Mouse (Mus musculus) lung, postnatal 0 days (tissue): ENCODE data around the gene Dusp5. TPM values are rescaled to one million over a fixed set of nuclear protein-coding genes. Genes with fewer than 3 reads are reported as not detected.
A peak's percentile ranks its signal among the peaks of the same experiment; 100 is the strongest.

Source experiments
- ATAC-seq: fragments of 200-750 bp; cut with Nextera tagmentation; 2 replicates; pipeline ENCODE4 v1.8.0; 2017; ENCODE audit warnings: moderate library complexity
- DNase-seq: peaks from one replicate; pipeline ENCODE4 v3.0.0-alpha.2; 2016; ENCODE audit warnings: low spot score
- H3K27ac ChIP-seq: fragments of 300-500 bp; sonication (generic); 2 replicates; pipeline ENCODE4 v1.5.1; 2014; ENCODE audit warnings: antibody characterized with exemption, mild to moderate bottlenecking, low read length, mixed read lengths
- H3K27me3 ChIP-seq: fragments of 300-500 bp; sonication (generic); replicated peaks from 2 replicates; pipeline ENCODE4 v1.6.1; 2014; ENCODE audit warnings: low read length, mixed read lengths; ENCODE audit not compliant: insufficient read depth
- H3K36me3 ChIP-seq: fragments of 300-500 bp; sonication (generic); 2 replicates; pipeline ENCODE4 v1.6.1; 2014; ENCODE audit warnings: low read length, mixed read lengths; ENCODE audit not compliant: insufficient read depth
- H3K4me1 ChIP-seq: fragments of 300-500 bp; sonication (generic); 2 replicates; pipeline ENCODE4 v1.6.1; 2014; ENCODE audit warnings: antibody characterized with exemption, low read depth, low read length, mixed read lengths; ENCODE audit not compliant: insufficient read depth
- H3K4me2 ChIP-seq: fragments of 300-500 bp; sonication (generic); replicated peaks from 2 replicates; pipeline ENCODE4 v1.6.1; 2014; ENCODE audit warnings: low read depth, mild to moderate bottlenecking, low read length, moderate library complexity, mixed read lengths
- H3K4me3 ChIP-seq: fragments of 300-500 bp; sonication (generic); 2 replicates; pipeline ENCODE4 v1.5.1; 2014; ENCODE audit warnings: low read depth, low read length
- H3K9ac ChIP-seq: fragments of 300-500 bp; sonication (generic); replicated peaks from 2 replicates; pipeline ENCODE4 v1.6.1; 2014; ENCODE audit warnings: low read depth, mild to moderate bottlenecking
- H3K9me3 ChIP-seq: fragments of 300-500 bp; sonication (generic); 2 replicates; pipeline ENCODE4 v1.6.1; 2016; ENCODE audit warnings: low read length, mixed read lengths
- CTCF ChIP-seq: IDR thresholded peaks from 2 replicates; pipeline ENCODE4 v1.5.1; 2016; ENCODE audit warnings: antibody characterized with exemption, mild to moderate bottlenecking
- EP300 ChIP-seq: IDR thresholded peaks from 2 replicates; pipeline ENCODE4 v1.6.1; 2016; ENCODE audit warnings: antibody characterized with exemption, mild to moderate bottlenecking, control low read depth
- WGBS: fragments of 180-500 bp; shearing (Covaris S2); extraction: QIAGEN DNeasy Blood & Tissue Kit; methylation state at CpG from one replicate; pipeline ENCODE4 v1.1.7; 2014; 5-methylcytosine and 5-hydroxymethylcytosine counted together
- polyA plus RNA-seq: library from polyadenylated mRNA; unstranded; fragments of >200 nt; fragmentation: Nextera tagmentation; extraction: Ambion mirVana; gene quantifications from 2 replicates; pipeline ENCODE4 v1.2.1, GENCODE M21; 2015

Dusp5 gene
- polyA plus RNA-seq, 1 experiment from 2014 or later: 10.6 TPM

DNA sequence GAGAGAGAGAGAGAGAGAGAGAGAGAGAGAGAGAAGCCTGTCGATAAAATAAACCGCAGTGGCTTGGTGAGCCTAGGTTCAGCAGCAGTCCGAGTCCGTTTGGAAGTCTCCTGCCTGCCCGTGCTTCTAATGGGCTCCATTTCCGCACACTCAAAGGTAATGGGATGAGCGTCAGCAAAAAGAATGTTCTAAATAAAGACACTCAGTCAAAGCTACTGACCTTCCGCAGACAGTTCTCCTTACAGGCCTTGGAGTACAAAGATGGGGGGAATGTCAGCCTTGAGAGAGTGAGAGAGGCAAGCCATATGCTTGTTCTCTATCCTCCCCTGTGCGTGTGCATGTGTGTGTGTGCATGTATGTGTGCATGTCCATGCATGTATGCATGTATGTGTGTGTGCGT lies 23.2 kb upstream of the Dusp5 start:
- H3K9me3 ChIP-seq: no peaks in the 10 kb centered on the region
- no peak overlapping the region for H3K4me2 ChIP-seq
- no peaks in the 10 kb centered on the region for H3K36me3 ChIP-seq
- DNase-seq: no peak
- H3K4me1 ChIP-seq: 0 out of 2 replicates have a peak, but pooled peaks cover 2% of the 10 kb centered on the region
- 58% methylated on average over 10 of the region's 10 CpGs for WGBS
- ATAC-seq: no peak
- no peak overlapping the region for H3K9ac ChIP-seq
- H3K4me3 ChIP-seq: no peak overlapping the region
- no peaks in the 10 kb centered on the region for H3K27me3 ChIP-seq
- H3K27ac ChIP-seq: no peak overlapping the region
- TF ChIP-seq EP300 (no peak), CTCF (no peak)

DNA sequence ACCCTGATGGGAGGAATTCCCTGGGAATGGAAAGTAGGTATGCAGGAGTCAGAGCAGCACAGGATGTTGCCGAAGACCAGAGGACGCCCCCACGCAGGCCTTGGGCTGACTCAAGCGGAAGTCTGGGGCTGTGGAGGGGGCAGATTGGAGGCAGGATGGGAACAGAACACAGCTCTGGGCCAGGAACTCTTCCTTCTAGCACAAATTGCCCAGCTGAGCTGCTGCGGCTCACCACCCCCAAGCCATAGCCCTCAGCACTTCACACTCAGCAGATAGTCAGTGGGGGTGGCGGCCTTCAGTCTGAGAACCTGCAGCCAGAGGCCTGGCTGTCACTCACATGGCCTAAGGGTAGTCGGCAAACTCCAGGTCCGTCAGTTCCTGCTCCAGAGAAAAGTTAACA lies 21.4 kb upstream of the Dusp5 start:
- Histone ChIP-seq H3K9me3 (no peaks in the 10 kb centered on the region), H3K36me3 (no peaks in the 10 kb centered on the region), H3K27me3 (no peaks in the 10 kb centered on the region), H3K4me1 (0 out of 2 replicates have a peak, but pooled peaks cover 2% of the 10 kb centered on the region), H3K4me2 (no peak overlapping the region), H3K9ac (no peak overlapping the region), H3K27ac (no peak overlapping the region), H3K4me3 (no peak overlapping the region)
- 49% methylated on average over 8 of the region's 8 CpGs for WGBS
- TF ChIP-seq EP300: no peak
- no peak for TF ChIP-seq CTCF
- ATAC-seq (peak; percentile 54; the same call in 1 of the 2 replicates), DNase-seq (peak; percentile 34)

DNA sequence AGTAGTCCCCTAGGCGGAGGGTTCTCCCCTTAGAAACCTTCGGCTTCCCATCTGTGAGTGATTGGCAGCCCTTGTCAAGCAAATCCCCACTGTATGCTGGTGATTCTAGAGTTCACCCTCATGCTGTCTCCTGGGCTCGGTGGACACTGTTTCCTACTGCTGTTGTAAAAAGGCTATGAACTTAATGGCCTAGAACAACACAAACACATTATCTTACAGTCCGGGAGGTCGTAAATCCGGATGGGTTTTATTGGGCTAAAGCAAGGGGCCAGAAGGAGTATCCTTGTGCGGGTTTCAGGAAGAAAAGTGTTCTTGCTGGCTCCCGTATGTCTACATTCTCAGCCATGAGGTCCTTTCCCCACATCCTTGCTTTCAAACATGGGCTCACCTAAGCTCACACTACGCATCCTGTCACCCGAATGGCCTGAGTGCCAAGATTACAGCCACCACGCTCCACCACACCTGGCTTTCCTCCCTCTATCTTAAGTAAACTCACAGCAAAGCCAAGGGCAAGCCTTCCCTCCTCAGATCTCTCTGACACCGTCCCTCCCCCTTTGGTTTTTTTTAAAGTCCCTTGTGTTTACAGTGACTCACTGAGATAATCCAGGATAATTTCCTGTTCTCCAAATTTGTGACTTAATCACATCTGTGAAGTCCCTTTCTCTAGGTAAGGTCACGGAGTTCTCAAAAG lies 17.5 kb upstream of the Dusp5 start:
- ATAC-seq: peak; percentile 50
- no peak overlapping the region for H3K27ac ChIP-seq

DNA sequence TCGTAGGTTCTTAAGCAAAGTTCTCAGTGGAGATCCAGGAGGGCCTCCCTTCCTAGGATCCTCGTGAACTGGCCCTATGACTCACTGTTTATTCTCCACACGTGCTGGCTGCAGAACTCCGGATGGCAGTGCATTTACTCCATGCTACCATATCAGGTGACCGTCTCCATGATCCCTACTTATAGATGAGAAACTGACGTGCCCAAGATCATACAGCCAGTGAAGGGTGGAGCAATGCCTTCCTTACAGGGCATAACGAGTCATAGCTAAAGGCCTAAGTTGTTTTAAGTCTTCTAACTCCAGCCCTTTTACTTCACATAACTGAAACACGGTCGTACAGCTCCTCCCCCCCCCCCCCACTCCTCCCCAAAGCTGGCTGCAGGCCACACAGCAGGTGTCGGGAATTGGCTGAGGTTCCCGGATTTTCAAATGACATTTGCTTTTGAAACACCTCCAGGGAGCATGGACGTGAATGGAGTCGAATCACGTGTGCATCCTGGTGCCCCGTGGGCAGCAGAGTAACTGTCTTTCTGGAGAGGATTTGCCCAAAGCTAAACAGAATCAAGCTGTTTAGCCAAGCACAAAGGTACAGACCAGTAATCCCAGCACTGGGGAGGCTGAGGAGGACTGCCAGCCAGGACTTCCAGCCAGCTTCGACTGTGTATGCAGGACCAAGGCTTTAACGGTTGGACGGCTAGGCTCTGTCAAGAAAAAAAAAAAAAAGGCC lies 11.4 kb upstream of the Dusp5 start:
- 0 out of 2 replicates have a peak, but pooled peaks cover 2% of the 10 kb centered on the region for H3K4me1 ChIP-seq
- DNase-seq (no peak), ATAC-seq (peak; percentile 57; the same call in 1 of the 2 replicates)
- no peak overlapping the region for H3K9ac ChIP-seq
- TF ChIP-seq CTCF (no peak), EP300 (no peak)
- H3K27me3 ChIP-seq: no peaks in the 10 kb centered on the region
- 24% methylated on average over 18 of the region's 18 CpGs for WGBS
- H3K4me2 ChIP-seq: no peak overlapping the region
- H3K36me3 ChIP-seq: no peaks in the 10 kb centered on the region
- no peaks in the 10 kb centered on the region for H3K9me3 ChIP-seq
- no peak overlapping the region for H3K4me3 ChIP-seq
- no peak overlapping the region for H3K27ac ChIP-seq

More for the DNA sequence above, 17.5 kb upstream of the Dusp5 start:
- TF ChIP-seq CTCF (no peak), EP300 (no peak)
- H3K9me3 ChIP-seq: no peaks in the 10 kb centered on the region
- DNase-seq: peak; percentile 30
- H3K4me1 ChIP-seq: 0 out of 2 replicates have a peak, but pooled peaks cover 2% of the 10 kb centered on the region
- H3K4me2 ChIP-seq: no peak overlapping the region
- no peaks in the 10 kb centered on the region for H3K27me3 ChIP-seq
- H3K36me3 ChIP-seq: no peaks in the 10 kb centered on the region
- H3K4me3 ChIP-seq: no peak overlapping the region
- H3K9ac ChIP-seq: no peak overlapping the region
- 34% methylated on average over 13 of the region's 13 CpGs for WGBS

DNA sequence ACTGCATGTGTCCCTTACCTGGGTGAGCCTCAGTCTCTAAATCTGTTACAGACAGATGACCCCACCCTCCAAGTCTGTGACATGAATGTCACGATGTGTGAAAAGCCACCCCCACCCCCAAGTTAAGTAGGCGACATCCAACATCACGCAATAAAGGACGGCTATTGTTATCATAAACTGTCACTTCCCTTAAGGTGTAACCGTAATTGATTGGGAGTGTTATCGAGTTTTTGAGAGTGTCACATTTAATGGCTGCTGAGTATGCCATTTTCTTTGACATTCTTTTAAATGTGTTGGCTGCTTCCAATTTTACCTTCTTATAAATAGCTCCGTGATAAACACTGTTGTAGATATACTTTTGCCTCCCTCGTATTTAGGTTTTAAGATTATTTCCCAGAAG lies 9.4 kb upstream of the Dusp5 start:
- H3K4me3 ChIP-seq: no peak overlapping the region

DNA sequence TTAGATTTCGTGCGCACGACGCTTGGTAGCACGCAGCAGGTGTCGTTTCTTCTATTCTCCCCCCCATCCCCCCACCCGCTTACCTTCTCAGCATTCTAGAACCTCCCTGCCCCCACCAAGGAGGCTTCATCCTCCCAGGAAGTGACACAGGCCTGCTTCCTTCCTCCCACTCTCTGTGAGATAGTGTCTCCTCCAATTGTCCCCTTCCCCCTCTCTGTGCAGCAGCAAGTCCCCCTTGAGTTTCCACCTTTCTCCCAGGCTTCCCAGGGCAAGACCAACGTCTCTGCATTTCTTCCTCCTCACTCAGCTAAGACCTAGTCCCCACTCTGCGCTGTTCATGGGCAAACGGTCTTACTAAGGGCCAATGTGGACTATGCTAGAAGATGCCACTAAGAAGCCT lies 8.9 kb upstream of the Dusp5 start:
- Histone ChIP-seq H3K4me1 (0 out of 2 replicates have a peak, but pooled peaks cover 2% of the 10 kb centered on the region), H3K27me3 (no peaks in the 10 kb centered on the region), H3K4me3 (no peak overlapping the region), H3K27ac (no peak overlapping the region), H3K36me3 (no peaks in the 10 kb centered on the region), H3K9me3 (no peaks in the 10 kb centered on the region), H3K4me2 (no peak overlapping the region), H3K9ac (no peak overlapping the region)
- 64% methylated on average over 10 of the region's 10 CpGs for WGBS
- TF ChIP-seq CTCF: no peak
- TF ChIP-seq EP300: no peak
- DNase-seq: no peak
- no peak for ATAC-seq

More for the DNA sequence above, 9.4 kb upstream of the Dusp5 start:
- TF ChIP-seq EP300 (no peak), CTCF (no peak)
- WGBS: 52% methylated on average over 8 of the region's 8 CpGs
- Histone ChIP-seq H3K4me1 (0 out of 2 replicates have a peak, but pooled peaks cover 2% of the 10 kb centered on the region), H3K9ac (no peak overlapping the region), H3K9me3 (no peaks in the 10 kb centered on the region), H3K27ac (no peak overlapping the region), H3K27me3 (no peaks in the 10 kb centered on the region), H3K36me3 (no peaks in the 10 kb centered on the region), H3K4me2 (no peak overlapping the region)
- DNase-seq (no peak), ATAC-seq (no peak)
